Mouse (Mus musculus): ENCODE results near the gene Stk32b.

Stk32b gene

DNA sequence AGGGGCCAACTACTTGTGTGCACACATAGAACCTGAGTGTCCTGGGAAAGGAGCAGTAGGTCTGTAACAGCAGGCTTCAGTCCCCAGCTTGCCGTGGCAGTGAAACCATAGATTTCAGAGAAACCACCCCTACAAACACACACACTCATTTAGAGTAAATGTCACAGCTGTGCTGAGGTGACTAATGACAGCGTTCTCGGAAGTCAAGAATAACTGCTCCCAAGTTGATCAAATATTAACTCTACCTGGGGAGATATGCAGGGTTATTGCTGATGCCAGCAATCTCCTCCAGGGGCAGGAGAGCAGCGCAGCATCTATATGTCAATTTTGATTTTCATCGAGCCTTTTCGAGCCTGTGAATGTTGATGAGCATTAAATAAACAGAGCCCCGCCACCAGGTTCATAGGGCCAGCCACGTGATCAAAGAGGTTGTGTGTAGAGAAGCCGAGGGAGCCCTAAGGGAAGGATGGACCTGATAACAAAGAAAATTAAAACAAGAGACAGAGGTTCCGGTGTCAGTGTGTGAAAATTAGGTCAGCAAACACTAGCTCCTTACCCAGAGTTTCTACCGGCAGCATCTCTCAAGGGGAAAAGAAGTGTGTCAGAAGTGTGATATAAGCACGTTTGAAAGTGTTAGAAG, 210.0 kb downstream of the Stk32b start:
- no peak for DNase-seq

GRCm38 (mm10) chr5:37494984-37495476, 221.9 kb downstream of the Stk32b start:
- DNase-seq: no peak

DNA sequence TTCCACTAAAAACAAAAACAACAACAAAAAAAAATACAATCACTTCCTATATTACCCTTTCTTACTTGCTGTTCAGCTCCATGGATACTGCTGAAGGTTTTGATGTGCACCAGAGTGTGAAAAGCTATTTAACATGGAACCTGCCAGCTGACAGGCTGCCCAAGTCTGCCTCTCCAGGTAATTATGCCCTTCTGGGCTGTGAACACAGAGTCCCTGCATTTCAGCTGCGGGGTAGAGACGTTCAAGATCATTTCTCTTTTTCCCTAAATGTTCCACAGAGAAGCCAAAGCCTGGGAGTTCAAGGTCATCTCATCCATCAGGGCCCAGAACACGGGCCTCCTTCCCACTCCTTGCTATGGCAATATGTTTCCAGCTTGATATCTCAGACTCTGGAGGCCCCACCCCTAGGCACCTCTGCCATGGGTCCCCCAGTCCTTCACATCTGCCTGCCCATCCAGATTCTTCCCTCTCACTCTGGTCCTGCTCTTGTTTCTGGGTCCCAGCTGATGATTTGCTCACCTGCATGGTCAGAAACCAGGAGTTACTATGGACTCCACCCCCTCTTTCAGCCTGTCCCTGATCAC, 244.9 kb downstream of the Stk32b start:
- DNase-seq: no peak

GRCm38 (mm10) chr5:37471584-37471983, 245.4 kb downstream of the Stk32b start:
- no peak for DNase-seq

DNA sequence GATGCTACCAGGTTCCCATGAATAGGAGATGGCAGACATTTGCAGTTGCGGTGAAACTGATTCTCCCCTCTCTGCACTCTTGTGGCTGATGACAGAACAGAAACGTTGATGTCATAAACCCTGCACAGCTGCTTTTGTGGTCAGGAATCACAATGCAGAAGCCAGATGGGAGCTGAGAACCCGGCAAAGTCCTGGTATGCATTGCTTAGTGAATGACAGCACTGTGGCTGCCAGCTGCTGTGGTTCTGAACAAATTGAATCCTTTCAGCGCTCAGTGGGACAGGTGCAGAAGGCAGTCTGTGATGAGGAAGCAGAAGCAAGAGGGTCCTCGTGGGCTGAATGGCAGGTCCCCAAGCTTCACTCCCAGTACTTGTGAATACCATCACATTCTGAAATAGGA, 247.9 kb downstream of the Stk32b start:
- no peak for DNase-seq

GRCm38 (mm10) chr5:37467646-37468045, 249.3 kb downstream of the Stk32b start:
- no peak for DNase-seq

DNA sequence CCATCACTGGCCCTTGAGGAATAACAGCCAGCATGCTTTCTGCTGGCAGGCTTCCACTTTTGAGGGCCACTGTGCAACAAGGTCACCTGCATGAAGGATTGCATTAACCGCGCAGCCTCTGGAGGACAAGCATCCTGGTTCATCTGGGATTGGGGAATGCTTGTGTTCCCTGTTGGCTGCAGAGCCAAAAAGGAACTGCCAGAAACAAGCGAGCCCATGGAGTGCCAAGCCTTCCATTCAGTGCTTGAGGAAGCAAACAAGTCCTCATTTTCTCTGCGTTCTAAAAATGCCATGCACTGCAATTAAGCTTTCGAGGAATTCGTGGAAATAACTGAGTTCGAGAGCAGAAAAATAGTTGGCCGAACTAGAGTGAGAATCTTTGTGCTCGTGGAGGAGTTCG, 251.5 kb downstream of the Stk32b start:
- DNase-seq: no peak

- no peak for DNase-seq
Observed at GRCm38 (mm10) chr5:37458236-37458635, 258.7 kb downstream of the Stk32b start.

- DNase-seq: no peak
Observed at GRCm38 (mm10) chr5:37457831-37458230, 259.1 kb downstream of the Stk32b start.

DNA sequence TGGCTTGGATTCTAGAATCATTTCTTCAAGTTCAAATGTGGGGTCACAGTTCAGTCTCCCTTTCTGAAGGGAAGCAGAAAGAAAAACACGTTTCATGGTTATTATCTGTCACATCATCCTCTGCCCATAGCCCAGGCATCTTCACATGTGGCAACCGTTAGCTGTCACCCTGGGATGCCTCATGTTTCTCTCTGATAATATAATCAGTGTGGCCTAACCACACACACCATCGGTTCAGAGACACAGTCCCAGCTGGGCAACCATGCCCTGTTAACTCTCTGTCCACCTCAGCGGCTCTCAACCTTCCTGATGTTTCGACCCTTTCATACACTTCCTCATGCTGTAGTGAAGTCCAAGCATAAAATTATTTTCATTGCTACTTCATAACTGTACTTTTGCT, 259.8 kb downstream of the Stk32b start:
- no peak for DNase-seq

DNA sequence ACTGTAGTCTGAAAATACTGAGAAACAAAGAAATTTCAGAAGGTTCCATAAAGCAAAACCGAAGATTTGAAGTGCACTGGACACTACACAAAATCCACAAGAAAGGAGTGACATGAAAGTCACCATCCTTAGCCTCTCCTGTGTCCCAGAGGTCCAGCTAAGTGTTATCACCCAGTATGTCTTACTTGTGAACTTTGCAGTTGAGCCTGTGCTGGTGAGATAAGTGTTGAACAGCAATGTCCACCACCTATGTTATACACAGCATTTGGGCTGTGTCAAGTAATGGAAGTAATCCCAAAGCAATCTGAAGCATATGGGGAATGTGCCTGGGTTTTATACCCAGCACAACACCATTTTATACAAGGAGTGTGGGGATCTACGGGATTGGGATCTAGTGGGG, 260.4 kb downstream of the Stk32b start:
- DNase-seq: no peak

- no peak for DNase-seq
Observed at GRCm38 (mm10) chr5:37447546-37447945, 269.4 kb downstream of the Stk32b start.

- DNase-seq: no peak
Observed at GRCm38 (mm10) chr5:37442767-37443166, 274.2 kb downstream of the Stk32b start.

- peak; percentile 1 for DNase-seq
Observed at GRCm38 (mm10) chr5:37435417-37435816, 281.6 kb downstream of the Stk32b start.

- no peak for DNase-seq
Observed at GRCm38 (mm10) chr5:37427210-37427609, 289.8 kb downstream of the Stk32b start.

- no peak for DNase-seq
Observed at GRCm38 (mm10) chr5:37419028-37419427, 297.9 kb downstream of the Stk32b start.

All from lung, postnatal 36 days (tissue).